Mouse (Mus musculus) left cerebral cortex, adult 11 months (tissue): ENCODE data around the gene Rita1.

Experiments
- DNase-seq: peaks from one replicate; pipeline ENCODE4 v3.0.0; 2022; ENCODE audit warnings: low spot score

Rita1 gene

GRCm38 (mm10) chr5:120612442-120612821, at the start of gene Rita1, which contains the start of gene Ddx54:
Gene Rita1 (minus strand): TSS chr5:120612589.
Gene Ddx54 (plus strand): TSS chr5:120612739.
- DNase-seq: peak; percentile 99

- DNase-seq: no peak
Observed at GRCm38 (mm10) chr5:120660816-120661215, 48.4 kb upstream of the Rita1 start.

GRCm38 (mm10) chr5:120656281-120656751, 43.9 kb upstream of the Rita1 start:
- DNase-seq: peak; percentile 65

GRCm38 (mm10) chr5:120653873-120654272, 41.5 kb upstream of the Rita1 start:
- no peak for DNase-seq

- DNase-seq: peak; percentile 40
Observed at GRCm38 (mm10) chr5:120652915-120653701, 40.7 kb upstream of the Rita1 start.

- DNase-seq: no peak
Observed at GRCm38 (mm10) chr5:120651230-120651629, 38.8 kb upstream of the Rita1 start.

GRCm38 (mm10) chr5:120649938-120650337, 37.5 kb upstream of the Rita1 start:
- no peak for DNase-seq

- peak; percentile 36 for DNase-seq
Observed at GRCm38 (mm10) chr5:120649374-120649933, 37.1 kb upstream of the Rita1 start.

- peak; percentile 55 for DNase-seq
Observed at GRCm38 (mm10) chr5:120648569-120649373, 36.4 kb upstream of the Rita1 start, which contains the start of gene Rasal1. Gene Rasal1 (plus strand): TSS chr5:120648812.

GRCm38 (mm10) chr5:120647814-120648491, 35.6 kb upstream of the Rita1 start:
- DNase-seq: peak; percentile 34

GRCm38 (mm10) chr5:120647361-120647760, 35.0 kb upstream of the Rita1 start:
- no peak for DNase-seq

- no peak for DNase-seq
Observed at GRCm38 (mm10) chr5:120645851-120646250, 33.5 kb upstream of the Rita1 start.

- no peak for DNase-seq
Observed at GRCm38 (mm10) chr5:120644227-120644626, 31.8 kb upstream of the Rita1 start.

GRCm38 (mm10) chr5:120643365-120644085, 31.1 kb upstream of the Rita1 start:
- no peak for DNase-seq

GRCm38 (mm10) chr5:120640094-120640493, 27.7 kb upstream of the Rita1 start:
- no peak for DNase-seq

GRCm38 (mm10) chr5:120635633-120636032, 23.2 kb upstream of the Rita1 start:
- DNase-seq: no peak

GRCm38 (mm10) chr5:120634860-120635259, 22.5 kb upstream of the Rita1 start:
- no peak for DNase-seq

GRCm38 (mm10) chr5:120634131-120634530, 21.7 kb upstream of the Rita1 start, which contains the start of gene Cfap73:
Gene Cfap73 (minus strand): TSS chr5:120634235.
- no peak for DNase-seq

GRCm38 (mm10) chr5:120631892-120632291, 19.5 kb upstream of the Rita1 start:
- no peak for DNase-seq

- DNase-seq: no peak
Observed at GRCm38 (mm10) chr5:120631128-120631527, 18.7 kb upstream of the Rita1 start.

GRCm38 (mm10) chr5:120628624-120629023, 16.2 kb upstream of the Rita1 start:
- no peak for DNase-seq
